Mouse (Mus musculus) liver, postnatal 0 days (tissue): ENCODE data around the gene Tmem259.

Experiments
- CTCF ChIP-seq: sonication (generic); IDR thresholded peaks from 2 replicates; pipeline ENCODE4 v1.5.1; 2016; ENCODE audit warnings: antibody characterized with exemption, low read depth
- EP300 ChIP-seq: IDR thresholded peaks from 2 replicates; pipeline ENCODE4 v1.6.1; 2016; ENCODE audit warnings: antibody characterized with exemption, low read depth, mild to moderate bottlenecking

DNA sequence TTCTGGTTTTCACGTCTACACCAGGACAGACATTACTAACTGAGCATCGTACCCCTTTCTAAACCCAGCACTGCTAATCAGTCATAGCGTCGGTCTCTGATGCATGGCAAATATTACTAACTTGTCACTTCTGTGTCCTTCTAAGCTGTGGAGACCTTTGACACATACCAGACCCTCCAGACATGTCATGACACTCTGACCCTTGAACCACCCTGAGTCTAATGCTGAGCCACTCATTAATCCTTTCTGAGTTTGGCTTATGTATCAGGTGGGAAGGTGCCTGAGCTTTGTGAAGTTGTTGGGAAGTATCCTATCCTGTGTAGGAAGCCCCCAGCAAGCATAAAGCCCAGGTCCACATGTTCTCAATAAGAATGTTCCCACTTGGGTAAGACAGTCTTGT lies 34.3 kb downstream of the Tmem259 start:
- TF ChIP-seq CTCF (no peak), EP300 (no peak)
